Mouse (Mus musculus) limb, embryonic 10.5 days (tissue): ENCODE measurements at regions not wholly inside any gene's neighbourhood (a gene's known extent, or its start where the extent isn't known, plus 50 kb on each side); places are given as distances from the start of the nearest gene placed in this dataset.

Experiments used
- DNase-seq: peaks from one replicate; pipeline ENCODE4 v3.0.0-alpha.2; 2017; ENCODE audit warnings: low spot score
- H3K27ac ChIP-seq: fragments of 300-500 bp; sonication (generic); 2 replicates; pipeline ENCODE4 v1.5.1; 2016; ENCODE audit warnings: mild to moderate bottlenecking
- H3K27me3 ChIP-seq: fragments of 300-500 bp; sonication (generic); 2 replicates; pipeline ENCODE4 v1.6.1; 2016; ENCODE audit warnings: low read depth, mild to moderate bottlenecking; ENCODE audit not compliant: poor library complexity, severe bottlenecking
- H3K36me3 ChIP-seq: fragments of 300-500 bp; sonication (generic); 2 replicates; pipeline ENCODE4 v1.6.1; 2016; ENCODE audit warnings: mild to moderate bottlenecking, moderate library complexity
- H3K4me1 ChIP-seq: fragments of 300-500 bp; sonication (generic); 2 replicates; pipeline ENCODE4 v1.6.1; 2016
- H3K4me3 ChIP-seq: fragments of 300-500 bp; sonication (generic); 2 replicates; pipeline ENCODE4 v1.5.1; 2016; ENCODE audit warnings: mild to moderate bottlenecking, moderate library complexity
- H3K9me3 ChIP-seq: fragments of 300-500 bp; sonication (generic); replicated peaks from 2 replicates; pipeline ENCODE4 v1.6.1; 2016; ENCODE audit warnings: mild to moderate bottlenecking
- WGBS: fragments of 180-500 bp; shearing (Covaris S2); methylation state at CpG from one replicate; pipeline ENCODE4 v1.1.7; 2016; 5-methylcytosine and 5-hydroxymethylcytosine counted together

DNA sequence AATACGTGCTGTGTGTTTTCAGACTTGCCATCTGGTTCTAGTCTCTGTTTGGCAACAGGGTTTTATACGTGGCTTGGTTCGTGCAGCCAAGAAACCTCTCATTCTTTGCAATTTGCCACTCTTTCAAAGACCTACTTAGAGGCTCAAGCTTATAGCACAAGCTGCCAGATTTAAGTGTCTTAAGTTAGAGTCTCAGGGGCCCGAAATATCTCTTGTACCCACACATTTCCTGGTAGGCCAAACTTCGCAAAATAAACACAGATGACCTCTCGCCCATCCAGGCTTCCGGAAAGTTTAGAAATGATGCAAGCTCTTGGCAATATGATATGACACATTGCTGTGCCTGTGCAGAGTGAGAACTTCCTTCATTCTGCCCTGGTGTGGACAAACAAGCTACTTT lies 54.8 kb upstream of the Fndc3b start:
- no peaks in the 10 kb centered on the region for H3K27me3 ChIP-seq
- no peak for DNase-seq
- H3K4me3 ChIP-seq: no peak overlapping the region
- WGBS: 84% methylated on average over 7 of the region's 7 CpGs
- H3K36me3 ChIP-seq: no peaks in the 10 kb centered on the region
- H3K27ac ChIP-seq: no peak overlapping the region
- no peaks in the 10 kb centered on the region for H3K9me3 ChIP-seq
- H3K4me1 ChIP-seq: no peaks in the 10 kb centered on the region

DNA sequence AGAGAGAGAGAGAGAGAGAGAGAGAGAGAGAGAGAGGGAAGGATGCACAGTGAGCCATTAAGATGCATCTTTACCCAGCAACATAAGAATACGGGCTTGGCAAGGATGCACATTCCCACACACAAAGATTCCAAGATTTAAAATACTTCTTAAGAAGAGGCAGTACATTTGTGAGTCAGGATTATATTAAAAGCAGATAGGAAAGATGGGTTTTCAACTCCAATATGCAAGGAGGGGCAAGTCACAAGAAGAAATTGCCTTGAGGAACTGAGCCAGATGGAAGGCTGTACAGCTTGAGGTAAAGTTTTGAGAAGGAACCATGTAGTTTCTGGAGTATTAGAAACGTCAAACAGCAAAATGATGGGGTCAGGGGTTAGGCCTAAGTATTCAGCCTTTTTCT lies 53.4 kb upstream of the Fndc3b start:
- no peak for DNase-seq

GRCm38 (mm10) chr3:27761031-27761430 lies 49.9 kb upstream of the Fndc3b start:
- Histone ChIP-seq H3K27ac (no peak overlapping the region), H3K36me3 (no peaks in the 10 kb centered on the region), H3K4me3 (no peak overlapping the region), H3K4me1 (peaks cover 9% of the 10 kb centered on the region; the same call in 1 of the 2 replicates), H3K27me3 (no peaks in the 10 kb centered on the region), H3K9me3 (no peaks in the 10 kb centered on the region)
- no peak for DNase-seq
- 54% methylated on average over 2 of the region's 2 CpGs for WGBS

More for the DNA sequence above, 53.4 kb upstream of the Fndc3b start:
- H3K27ac ChIP-seq: no peak overlapping the region
- WGBS: 82% methylated on average over 2 of the region's 2 CpGs
- H3K4me3 ChIP-seq: no peak overlapping the region
- no peaks in the 10 kb centered on the region for H3K9me3 ChIP-seq
- no peaks in the 10 kb centered on the region for H3K36me3 ChIP-seq
- H3K4me1 ChIP-seq: no peaks in the 10 kb centered on the region
- H3K27me3 ChIP-seq: no peaks in the 10 kb centered on the region
